Mouse (Mus musculus) MEL (cell line): ENCODE results near the gene Arhgap20. TPM values are rescaled to one million over a fixed set of nuclear protein-coding genes. Genes with fewer than 3 reads are reported as not detected.

ENCODE experiments used
- DNase-seq: peaks from one replicate; pipeline ENCODE4 v3.0.0; 2011; ENCODE audit warnings: low read depth, low spot score
- H3K27ac ChIP-seq: 2 replicates; pipeline ENCODE4 v1.5.1; 2012; ENCODE audit warnings: low read depth, mild to moderate bottlenecking, control low read depth, low read length, moderate library complexity; ENCODE audit not compliant: control insufficient read depth
- H3K27me3 ChIP-seq, 2 experiments: fragments of 150-350 bp in 1 of 2; sonication (generic) in 1 of 2; 2 replicates each; pipeline ENCODE4 v1.6.1; 2012; ENCODE audit warnings: low read length in 2 of 2, mild to moderate bottlenecking in 2 of 2, improper control_type of control experiment in 1 of 2, moderate library complexity in 1 of 2; ENCODE audit not compliant: insufficient read depth in 2 of 2, control insufficient read depth in 1 of 2
- H3K36me3 ChIP-seq, 2 experiments: 2 replicates each; pipeline ENCODE4 v1.6.1; 2012 to 2014; ENCODE audit warnings: low read length in 2 of 2, improper control_type of control experiment in 1 of 2, inconsistent platforms in 1 of 2, mild to moderate bottlenecking in 1 of 2; ENCODE audit not compliant: insufficient read depth in 2 of 2, control insufficient read depth in 1 of 2
- H3K4me1 ChIP-seq, 2 experiments: fragments of 150-350 bp in 1 of 2; sonication (generic) in 1 of 2; 2 replicates each; pipeline ENCODE4 v1.6.1; 2012; ENCODE audit warnings: low read length in 2 of 2, improper control_type of control experiment in 1 of 2, mild to moderate bottlenecking in 1 of 2; ENCODE audit not compliant: insufficient read depth in 2 of 2, control insufficient read depth in 1 of 2
- H3K4me3 ChIP-seq, 2 experiments: fragments of 150-350 bp in 1 of 2; sonication (generic) in 1 of 2; 2 replicates each; pipeline ENCODE4 v1.5.1; 2012; ENCODE audit warnings: low read depth in 2 of 2, low read length in 2 of 2, mild to moderate bottlenecking in 2 of 2, moderate library complexity in 2 of 2, control low read depth in 1 of 2, improper control_type of control experiment in 1 of 2; ENCODE audit not compliant: control insufficient read depth in 1 of 2, insufficient read depth in 1 of 2
- H3K79me2 ChIP-seq: 2 replicates; pipeline ENCODE4 v1.6.1; 2012; ENCODE audit warnings: mild to moderate bottlenecking, low read length, moderate library complexity; ENCODE audit not compliant: control insufficient read depth, poor library complexity, insufficient read depth
- H3K9ac ChIP-seq: 2 replicates; pipeline ENCODE4 v1.6.1; 2012; ENCODE audit warnings: low read depth, mild to moderate bottlenecking, control low read depth, low read length, moderate library complexity; ENCODE audit not compliant: control insufficient read depth, poor library complexity, severe bottlenecking
- H3K9me3 ChIP-seq: fragments of 150-350 bp; sonication (generic); replicated peaks from 2 replicates; pipeline ENCODE4 v1.6.1; 2012; ENCODE audit warnings: mild to moderate bottlenecking, low read length, improper control_type of control experiment, moderate library complexity; ENCODE audit not compliant: insufficient read depth
- BHLHE40 ChIP-seq: IDR thresholded peaks from 2 replicates; pipeline ENCODE4 v1.6.1; 2012; ENCODE audit warnings: low read depth, mild to moderate bottlenecking, inconsistent platforms, low read length, improper control_type of control experiment, borderline replicate concordance
- CHD1 ChIP-seq: IDR thresholded peaks from 2 replicates; pipeline ENCODE4 v1.6.1; 2012; ENCODE audit warnings: low read depth, mild to moderate bottlenecking, inconsistent platforms, low read length, improper control_type of control experiment
- CHD2 ChIP-seq: IDR thresholded peaks from 2 replicates; pipeline ENCODE4 v1.6.1; 2011; ENCODE audit warnings: low read length, improper control_type of control experiment
- CTCF ChIP-seq, 3 experiments: IDR thresholded peaks in 2 of 3; conservative IDR thresholded peaks in 1 of 3; 2 replicates each; pipeline ENCODE4 v1.5.1; 2011 to 2012; ENCODE audit warnings: low read length in 3 of 3, low read depth in 2 of 3, mild to moderate bottlenecking in 2 of 3, improper control_type of control experiment in 1 of 3, inconsistent platforms in 1 of 3, mixed read lengths in 1 of 3, moderate library complexity in 1 of 3; ENCODE audit not compliant: control insufficient read depth in 1 of 3, insufficient read depth in 1 of 3, poor library complexity in 1 of 3, severe bottlenecking in 1 of 3
- ELF1 ChIP-seq: IDR thresholded peaks from 2 replicates; pipeline ENCODE4 v1.6.1; 2014; ENCODE audit warnings: low read depth, mild to moderate bottlenecking, inconsistent platforms, low read length, improper control_type of control experiment, moderate library complexity
- EP300 ChIP-seq, 2 experiments: IDR thresholded peaks; 2 replicates each; pipeline ENCODE4 v1.6.1; 2011; ENCODE audit warnings: improper control_type of control experiment in 2 of 2, low read length in 2 of 2, low read depth in 1 of 2, mild to moderate bottlenecking in 1 of 2
- ETS1 ChIP-seq: IDR thresholded peaks from 2 replicates; pipeline ENCODE4 v1.6.1; 2012; ENCODE audit warnings: low read depth, mild to moderate bottlenecking, inconsistent platforms, low read length, improper control_type of control experiment, moderate library complexity
- GATA1 ChIP-seq: IDR thresholded peaks from 2 replicates; pipeline ENCODE4 v1.6.1; 2011; ENCODE audit warnings: low read depth, low read length, improper control_type of control experiment
- MAFK ChIP-seq: IDR thresholded peaks from 2 replicates; pipeline ENCODE4 v1.6.1; 2011; ENCODE audit warnings: low read depth, mild to moderate bottlenecking, low read length, improper control_type of control experiment, borderline replicate concordance
- MEF2A ChIP-seq: IDR thresholded peaks from 2 replicates; pipeline ENCODE4 v1.6.1; 2014; ENCODE audit warnings: low read depth, mild to moderate bottlenecking, inconsistent platforms, low read length, improper control_type of control experiment; ENCODE audit not compliant: poor library complexity, insufficient replicate concordance, severe bottlenecking; ENCODE audit errors: extremely low read depth
- MXI1 ChIP-seq: IDR thresholded peaks from 2 replicates; pipeline ENCODE4 v1.6.1; 2011; ENCODE audit warnings: mild to moderate bottlenecking, low read depth, low read length, improper control_type of control experiment
- MYC ChIP-seq: IDR thresholded peaks from 2 replicates; pipeline ENCODE4 v1.6.1; 2011; ENCODE audit warnings: low read depth, mild to moderate bottlenecking, low read length, improper control_type of control experiment, moderate library complexity
- NRF1 ChIP-seq: IDR thresholded peaks from 2 replicates; pipeline ENCODE4 v1.6.1; 2014; ENCODE audit warnings: low read depth, mild to moderate bottlenecking, inconsistent platforms, low read length, improper control_type of control experiment, moderate library complexity; ENCODE audit not compliant: poor library complexity, insufficient read depth, severe bottlenecking
- POLR2AphosphoS2 ChIP-seq: IDR thresholded peaks from 2 replicates; pipeline ENCODE4 v1.6.1; 2011; ENCODE audit warnings: low read length, improper control_type of control experiment
- POLR2AphosphoS5 ChIP-seq: IDR thresholded peaks from 2 replicates; pipeline ENCODE4 v1.6.1; 2012; ENCODE audit warnings: low read depth, borderline replicate concordance, mild to moderate bottlenecking, inconsistent platforms, low read length, moderate library complexity, mixed read lengths
- RAD21 ChIP-seq: IDR thresholded peaks from 2 replicates; pipeline ENCODE4 v1.6.1; 2011; ENCODE audit warnings: mild to moderate bottlenecking, low read depth, low read length, improper control_type of control experiment
- RCOR1 ChIP-seq: IDR thresholded peaks from 2 replicates; pipeline ENCODE4 v1.6.1; 2012; ENCODE audit warnings: low read depth, mild to moderate bottlenecking, inconsistent platforms, low read length, improper control_type of control experiment
- SIN3A ChIP-seq: IDR thresholded peaks from 2 replicates; pipeline ENCODE4 v1.6.1; 2012; ENCODE audit warnings: low read length, improper control_type of control experiment, inconsistent platforms
- SMC3 ChIP-seq: IDR thresholded peaks from 2 replicates; pipeline ENCODE4 v1.6.1; 2011; ENCODE audit warnings: low read depth, low read length, improper control_type of control experiment
- TAL1 ChIP-seq: IDR thresholded peaks from 2 replicates; pipeline ENCODE4 v1.6.1; 2012; ENCODE audit warnings: mild to moderate bottlenecking, inconsistent platforms, low read length, moderate library complexity, mixed read lengths
- TBP ChIP-seq: IDR thresholded peaks from 2 replicates; pipeline ENCODE4 v1.8.0; 2011; ENCODE audit warnings: low read depth, low read length, improper control_type of control experiment
- TCF12 ChIP-seq: IDR thresholded peaks from 2 replicates; pipeline ENCODE4 v1.6.1; 2014; ENCODE audit warnings: low read depth, mild to moderate bottlenecking, inconsistent platforms, low read length, improper control_type of control experiment, moderate library complexity
- USF2 ChIP-seq, 2 experiments: IDR thresholded peaks; 2 replicates each; pipeline ENCODE4 v1.6.1; 2011 to 2012; ENCODE audit warnings: improper control_type of control experiment in 2 of 2, low read length in 2 of 2, borderline replicate concordance in 1 of 2, inconsistent platforms in 1 of 2, low read depth in 1 of 2, mild to moderate bottlenecking in 1 of 2; ENCODE audit not compliant: insufficient read depth in 1 of 2
- ZC3H11A ChIP-seq: IDR thresholded peaks from 2 replicates; pipeline ENCODE4 v1.6.1; 2012; ENCODE audit warnings: low read depth, mild to moderate bottlenecking, inconsistent platforms, low read length, improper control_type of control experiment
- ZKSCAN1 ChIP-seq: IDR thresholded peaks from 2 replicates; pipeline ENCODE4 v1.6.1; 2012; ENCODE audit warnings: low read depth, mild to moderate bottlenecking, inconsistent platforms, low read length, improper control_type of control experiment, moderate library complexity
- ZNF384 ChIP-seq: IDR thresholded peaks from 2 replicates; pipeline ENCODE4 v1.6.1; 2012; ENCODE audit warnings: low read depth, mild to moderate bottlenecking, inconsistent platforms, low read length, improper control_type of control experiment
- polyA plus RNA-seq, 2 experiments: library from polyadenylated mRNA; stranded (reverse) in 1 of 2; unstranded in 1 of 2; fragments of >175 nt in 1 of 2; fragments of >200 nt in 1 of 2; gene quantifications; 2 replicates each; pipeline versions ENCODE4 v1.2.1 to v1.2.4; 2012; ENCODE audit warnings: low replicate concordance in 2 of 2, low read depth in 1 of 2; ENCODE audit not compliant: insufficient read length in 2 of 2, insufficient read depth in 1 of 2, missing spikeins in 1 of 2
- total RNA-seq: library from RNA; depleted of rRNA; stranded (reverse); fragments of 300-350 nt; gene quantifications from 2 replicates; pipeline ENCODE4 v1.2.3, GENCODE M21; 2012

The Arhgap20 gene
- total and polyA plus RNA-seq, 3 experiments: not detected

DNA sequence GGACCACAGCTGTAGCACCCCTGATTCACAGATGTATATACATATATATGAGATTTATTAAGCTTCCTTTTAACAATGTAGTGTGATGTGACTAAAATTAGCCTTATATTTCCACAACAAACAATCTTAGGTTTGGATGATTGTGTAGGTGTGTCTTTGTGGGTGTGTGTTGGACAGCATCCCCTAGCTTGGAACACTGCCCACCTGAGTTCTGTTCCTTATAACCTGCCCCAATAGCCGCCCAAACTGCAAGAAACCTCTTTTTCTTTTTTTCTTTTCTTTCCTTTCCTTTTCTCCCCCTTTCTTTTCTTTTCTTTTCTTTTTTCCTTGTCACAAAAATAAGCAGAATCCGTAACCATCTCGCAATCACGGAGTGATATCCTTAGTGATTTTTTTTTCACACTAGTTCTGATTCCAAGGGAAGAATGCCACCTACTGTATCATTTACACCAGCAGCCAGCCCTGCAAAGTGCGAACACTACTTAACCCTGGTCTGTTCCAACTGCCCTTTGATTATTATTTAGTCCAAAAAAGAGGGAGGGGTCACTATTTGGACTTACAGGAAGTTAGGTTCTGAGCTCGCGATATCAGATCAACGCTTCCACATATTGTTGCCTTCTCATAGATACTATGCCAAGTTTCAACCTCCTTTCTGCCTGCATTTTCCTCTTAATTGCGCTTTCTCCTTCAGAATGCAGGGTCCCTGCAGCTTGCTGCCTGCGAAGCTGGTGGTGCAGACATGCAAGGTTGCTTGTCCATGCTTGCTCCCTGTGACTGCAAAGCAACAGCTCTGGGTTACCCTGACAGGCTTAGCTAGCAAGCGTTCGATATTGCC, 879 bp upstream of the Arhgap20 start:
- Histone ChIP-seq H3K4me1 (no peaks in the 10 kb centered on the region), H3K4me3 (no peak overlapping the region), H3K9me3 (no peaks in the 10 kb centered on the region), H3K27me3 (no peaks in the 10 kb centered on the region), H3K79me2 (no peaks in the 10 kb centered on the region), H3K27ac (no peak overlapping the region), H3K36me3 (no peaks in the 10 kb centered on the region), H3K9ac (no peak overlapping the region)
- TF ChIP-seq NRF1 (no peak), MXI1 (no peak), RCOR1 (no peak), ZNF384 (no peak), EP300 (IDR thresholded peaks at IDR 0.05; ENCODE audit: low read depth in 1 of 2, low read length in 2 of 2) (no peak), ELF1 (no peak), POLR2AphosphoS2 (no peak), SIN3A (no peak), USF2 (IDR thresholded peaks at IDR 0.05; ENCODE audit: borderline replicate concordance in 1 of 2, insufficient read depth in 1 of 2, low read depth in 1 of 2, low read length in 2 of 2) (no peak), ZC3H11A (no peak), MYC (no peak), BHLHE40 (no peak), TBP (no peak), ZKSCAN1 (no peak), TAL1 (no peak), CHD2 (no peak)
- no peak for DNase-seq

DNA sequence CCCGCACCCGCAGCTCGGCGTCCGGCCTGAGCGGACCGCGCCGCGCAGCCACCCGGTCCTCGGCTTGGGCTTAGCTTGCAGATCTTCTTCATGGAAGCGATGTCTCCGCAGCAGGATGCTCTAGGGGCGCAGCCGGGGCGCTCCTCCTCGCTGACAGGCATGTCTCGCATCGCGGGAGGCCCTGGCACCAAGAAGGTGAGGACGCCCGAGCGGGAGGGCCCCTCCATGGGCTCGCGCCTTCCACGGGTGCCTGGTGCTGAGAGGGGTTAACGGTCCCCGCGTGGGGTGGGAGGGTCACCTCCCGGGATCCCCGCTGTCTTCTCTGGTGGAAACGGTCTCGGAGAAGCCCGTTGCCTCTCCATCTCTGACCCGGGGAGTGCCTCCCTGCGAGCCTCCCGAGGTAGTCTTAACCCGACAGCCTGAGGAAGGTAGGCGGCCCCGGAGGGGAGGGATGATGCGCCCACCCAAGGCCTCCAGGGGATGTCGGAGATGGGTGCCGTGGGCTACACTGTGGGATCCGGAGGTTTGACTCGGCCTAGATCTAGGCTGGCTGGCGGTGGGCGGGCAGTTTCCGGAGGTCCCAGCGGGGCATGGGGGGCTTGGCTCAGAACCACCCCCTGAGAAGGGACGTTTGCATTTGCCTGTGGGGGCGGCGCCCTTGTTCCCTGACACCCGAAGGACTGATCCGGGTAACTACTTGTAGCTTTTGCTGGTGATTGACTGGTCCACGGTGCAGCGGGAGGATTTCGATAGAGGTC, 459 bp downstream of the Arhgap20 start:
- no peaks in the 10 kb centered on the region for H3K27me3 ChIP-seq
- no peak for DNase-seq
- no peak overlapping the region for H3K9ac ChIP-seq
- no peaks in the 10 kb centered on the region for H3K36me3 ChIP-seq
- H3K9me3 ChIP-seq: no peaks in the 10 kb centered on the region
- TF ChIP-seq CTCF (IDR thresholded peaks at IDR 0.05 in 2 of 3, conservative IDR thresholded peaks at IDR 0.05 in 1 of 3; ENCODE audit: control insufficient read depth in 1 of 3, insufficient read depth in 1 of 3, low read depth in 2 of 3, low read length in 3 of 3, poor library complexity in 1 of 3, severe bottlenecking in 1 of 3) (no peak), ELF1 (no peak), TCF12 (no peak), RAD21 (no peak), MYC (no peak), ETS1 (no peak), SMC3 (no peak), EP300 (IDR thresholded peaks at IDR 0.05; ENCODE audit: low read depth in 1 of 2, low read length in 2 of 2) (no peak), MEF2A (no peak), POLR2AphosphoS5 (no peak), ZKSCAN1 (no peak), GATA1 (no peak), TAL1 (no peak), CHD1 (no peak), SIN3A (no peak), MAFK (no peak)
- H3K27ac ChIP-seq: no peak overlapping the region
- no peaks in the 10 kb centered on the region for H3K4me1 ChIP-seq
- no peaks in the 10 kb centered on the region for H3K79me2 ChIP-seq
- no peak overlapping the region for H3K4me3 ChIP-seq
